Mouse (Mus musculus) small intestine, adult 2 months (tissue): ENCODE measurements at regions not wholly inside any gene's neighbourhood (a gene's known extent, or its start where the extent isn't known, plus 50 kb on each side); places are given as distances from the start of the nearest gene placed in this dataset.

Source experiments
- H3K27ac ChIP-seq: fragments of 200-500 bp; 2 replicates; pipeline ENCODE4 v1.5.1; 2012; ENCODE audit warnings: low read depth, low read length, control low read depth, inconsistent platforms; ENCODE audit not compliant: insufficient read depth
- H3K27me3 ChIP-seq: fragments of 200-500 bp; 2 replicates; pipeline ENCODE4 v1.6.1; 2012; ENCODE audit warnings: mild to moderate bottlenecking, moderate library complexity, low read length, inconsistent platforms; ENCODE audit not compliant: control insufficient read depth, insufficient read depth
- H3K36me3 ChIP-seq: fragments of 200-500 bp; 2 replicates; pipeline ENCODE4 v1.6.1; 2012; ENCODE audit warnings: mild to moderate bottlenecking, low read length, control low read depth, inconsistent platforms; ENCODE audit not compliant: control insufficient read depth, insufficient read depth
- H3K4me1 ChIP-seq: fragments of 200-500 bp; 2 replicates; pipeline ENCODE4 v1.6.1; 2012; ENCODE audit warnings: low read length, inconsistent platforms, mixed read lengths; ENCODE audit not compliant: control insufficient read depth, insufficient read depth, insufficient read length
- H3K4me3 ChIP-seq: fragments of 200-500 bp; 2 replicates; pipeline ENCODE4 v1.5.1; 2012; ENCODE audit warnings: low read depth, mild to moderate bottlenecking, control low read depth, inconsistent platforms, low read length, moderate library complexity
- CTCF ChIP-seq: fragments of 200-500 bp; IDR thresholded peaks from 2 replicates; pipeline ENCODE4 v1.5.1; 2012; ENCODE audit warnings: low read depth, mild to moderate bottlenecking, control low read depth, inconsistent platforms, low read length, moderate library complexity, mixed read lengths; ENCODE audit not compliant: insufficient replicate concordance, insufficient read length; ENCODE audit errors: extremely low read depth
- POLR2A ChIP-seq: fragments of 200-500 bp; IDR thresholded peaks from 2 replicates; pipeline ENCODE4 v1.6.1; 2012; ENCODE audit warnings: low read depth, mild to moderate bottlenecking, control low read depth, inconsistent platforms, low read length, moderate library complexity
- WGBS: fragments of 180-500 bp; shearing (Covaris S2); methylation state at CpG from one replicate; pipeline ENCODE4 v1.1.7; 2018; 5-methylcytosine and 5-hydroxymethylcytosine counted together

- Histone ChIP-seq H3K27ac (no peak overlapping the region), H3K4me3 (no peak overlapping the region), H3K4me1 (no peaks in the 10 kb centered on the region), H3K27me3 (no peaks in the 10 kb centered on the region), H3K36me3 (no peaks in the 10 kb centered on the region)
- 82% methylated on average over 5 of the region's 5 CpGs for WGBS
- no peak for TF ChIP-seq CTCF
- TF ChIP-seq POLR2A: no peak
Observed at GRCm38 (mm10) chr4:40090295-40090694, 52.6 kb upstream of the Aco1 start.
